ENCODE assay signal across 8 mouse cellular contexts in the genomic region with DNA sequence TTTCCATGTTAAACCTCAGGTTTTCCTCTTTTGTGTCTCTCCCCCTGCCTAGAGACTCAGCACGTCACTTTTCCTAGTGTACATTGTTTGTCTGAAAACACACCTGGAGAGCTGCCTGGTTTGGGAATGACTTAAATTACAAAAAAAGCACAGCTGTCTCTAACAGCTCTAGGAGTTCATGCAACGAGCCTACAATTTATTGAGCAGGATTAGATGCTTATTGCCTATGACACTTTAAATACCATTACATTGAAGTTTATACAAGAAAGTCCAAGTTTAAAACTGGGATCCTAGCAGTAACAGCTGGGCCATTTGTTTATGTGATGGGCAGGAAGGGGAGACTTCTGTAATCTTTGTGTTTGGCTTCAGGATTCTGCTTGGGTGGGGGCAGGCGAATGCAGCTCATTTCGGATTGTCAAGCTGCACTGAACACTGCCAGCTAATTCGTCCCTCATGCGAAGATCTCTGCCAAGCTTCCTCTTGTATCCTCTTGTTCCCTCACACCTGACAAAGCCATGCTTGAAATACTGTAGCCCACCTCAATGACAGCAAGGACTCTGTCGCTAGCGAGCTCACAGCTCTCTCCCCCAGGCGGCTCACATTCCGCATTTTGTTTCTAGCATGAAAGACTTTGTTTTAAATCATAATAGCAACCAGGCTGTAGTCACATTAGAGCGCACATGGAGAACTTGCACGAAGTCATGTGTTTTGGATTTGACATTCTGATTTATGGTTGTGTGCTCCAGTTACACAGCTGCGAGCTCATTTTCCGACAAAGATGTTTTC.
DNase-seq lines count a peak whose midpoint lies in the region.

No protein-coding gene starts in this region.

- peak; percentile 16 for DNase-seq in kidney, adult 9 months
- no peak for DNase-seq in kidney, adult 8-10 months
- DNase-seq in embryo, embryonic 11.5 days (ENCODE audit: low read depth, low spot score), result peak; percentile 46
- peak; percentile 73 for DNase-seq in hindlimb bud, embryonic 11.5 days (ENCODE audit: extremely low spot score, low read depth, low spot score)
- peak; percentile 32 for DNase-seq in neural tube, embryonic 10.5 days (ENCODE audit: extremely low spot score, low spot score)
- DNase-seq in left cerebral cortex, adult 11 months (ENCODE audit: low spot score), result no peak
- no peak for DNase-seq in adrenal gland, adult (ENCODE audit: inconsistent age in 2 of 2, low spot score in 1 of 2)
- DNase-seq in right cerebral cortex, adult 2 months (ENCODE audit: low spot score in 2 of 2), result no peak

Comparison
In these comparisons a context has a peak if more than half of its experiments do, and no peak if none do; other contexts are left out.
1. DNase-seq: peak in kidney, adult 9 months (single experiment), embryo, embryonic 11.5 days (single experiment), hindlimb bud, embryonic 11.5 days (single experiment) and neural tube, embryonic 10.5 days (single experiment); none in kidney, adult 8-10 months (0 of 2), left cerebral cortex, adult 11 months (single experiment), adrenal gland, adult (0 of 2) and right cerebral cortex, adult 2 months (0 of 2).